Mouse (Mus musculus) neural tube, embryonic 10.5 days (tissue): Measurements from ENCODE around the gene Nf2.

Source experiments
- DNase-seq: peaks from one replicate; pipeline ENCODE4 v3.0.0-alpha.2; 2017; ENCODE audit warnings: low spot score; ENCODE audit errors: extremely low spot score

Nf2 gene

DNA sequence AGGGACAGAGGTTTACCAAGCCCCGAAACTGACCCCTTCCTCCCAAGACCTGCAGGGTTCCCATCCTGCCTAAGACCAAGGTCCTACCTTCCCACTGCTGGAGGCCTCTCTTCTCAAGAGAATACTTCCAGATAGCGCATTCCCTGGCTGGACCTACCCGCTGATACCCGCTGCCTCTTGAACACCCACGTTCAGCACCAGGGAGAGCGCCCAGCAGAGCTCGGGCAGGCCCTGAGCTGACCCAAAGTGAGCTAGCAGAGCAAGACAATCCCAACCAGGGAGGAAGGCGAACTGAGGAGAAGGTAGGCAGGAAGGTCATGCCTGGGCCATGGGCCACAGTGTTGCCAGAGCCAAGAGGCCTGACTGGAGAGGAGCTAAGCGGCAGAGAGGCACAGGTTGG is 99.1 kb downstream of the Nf2 start:
- DNase-seq = peak; percentile 78

DNA sequence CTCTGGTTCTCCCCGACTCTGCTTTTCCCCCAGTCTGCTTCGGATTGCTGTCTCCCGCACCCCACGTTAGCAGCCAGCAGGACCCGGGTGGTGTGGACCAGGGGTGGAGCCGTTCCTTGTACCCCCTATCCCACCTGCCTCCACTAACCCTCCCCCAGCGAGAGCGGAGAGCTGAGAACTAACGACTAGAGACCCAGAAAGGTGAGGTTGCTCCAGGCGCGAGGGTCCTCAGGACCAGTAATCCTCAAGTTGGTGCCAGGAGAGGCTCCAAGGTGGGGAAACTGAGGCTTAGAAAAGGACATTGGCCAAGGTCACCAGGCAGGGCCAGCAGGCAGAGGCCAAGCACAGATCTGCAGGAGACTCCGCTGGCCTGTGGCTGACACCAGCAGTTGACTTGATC is 102.1 kb downstream of the Nf2 start:
- peak; percentile 50 for DNase-seq

DNA sequence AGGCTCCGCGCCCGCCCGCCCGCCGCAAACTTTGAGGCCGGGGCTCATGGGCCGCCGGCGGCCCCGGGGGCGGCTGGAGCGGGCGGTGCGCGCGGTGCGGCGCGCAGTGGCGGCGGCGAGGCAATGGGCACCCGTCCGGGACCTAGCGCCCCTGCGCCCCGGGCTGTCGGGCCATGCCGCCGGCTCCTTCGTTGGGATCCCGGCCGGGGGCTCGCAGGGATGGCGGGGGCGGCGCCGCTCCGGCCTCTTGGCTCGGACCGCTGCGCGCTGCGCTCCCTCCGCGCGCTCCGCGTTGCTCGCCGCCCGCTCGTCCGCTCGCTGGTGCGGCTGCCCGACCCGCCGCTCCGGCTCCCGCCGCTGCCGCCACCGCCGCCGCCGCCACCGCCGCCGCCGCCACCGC is 102.6 kb downstream of the Nf2 start, which contains the start of gene Cabp7:
Gene Cabp7 (minus strand): TSS at position 46 of the 400 bp plus-strand sequence.
- DNase-seq = peak; percentile 47

DNA sequence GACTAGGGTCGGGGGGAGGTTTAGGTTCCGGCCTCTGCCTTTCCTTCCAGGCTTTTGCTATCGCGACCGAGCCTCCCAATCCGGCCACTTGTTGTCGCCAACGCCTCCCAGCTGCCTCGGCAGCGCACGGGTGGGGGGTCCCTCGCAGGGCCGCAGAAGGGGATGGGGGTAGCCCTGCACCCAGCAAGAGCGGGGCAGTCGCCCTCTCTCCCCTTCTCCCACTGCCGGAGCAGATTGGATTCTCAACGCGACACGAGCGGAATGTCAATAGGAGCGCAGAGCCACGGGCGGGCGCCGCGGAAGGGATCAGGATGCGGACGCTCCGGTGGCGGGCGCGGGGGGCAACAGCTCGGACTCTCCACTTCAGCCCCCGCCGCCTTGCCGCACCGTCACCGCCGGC is 103.4 kb downstream of the Nf2 start:
- DNase-seq = peak; percentile 50

DNA sequence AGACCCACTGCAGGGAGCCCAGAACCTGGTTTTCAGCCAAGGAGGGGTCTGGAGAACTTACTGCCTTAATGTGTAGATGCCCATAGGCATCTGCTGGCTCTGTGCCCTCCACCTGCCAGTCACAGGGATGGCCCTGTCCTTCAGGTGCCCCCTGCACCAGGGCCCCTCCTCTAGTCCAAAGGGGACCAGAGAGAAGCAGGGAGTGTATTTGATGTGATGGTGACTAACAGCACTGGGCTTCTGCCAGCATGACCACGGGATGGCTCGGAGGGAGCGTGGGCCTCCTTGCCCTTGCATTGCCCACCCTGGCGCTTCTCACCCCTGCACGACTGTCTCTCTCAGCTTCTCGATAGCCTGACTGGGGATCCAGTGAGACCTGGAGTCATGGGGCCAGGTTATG is 104.6 kb downstream of the Nf2 start:
- no peak for DNase-seq

DNA sequence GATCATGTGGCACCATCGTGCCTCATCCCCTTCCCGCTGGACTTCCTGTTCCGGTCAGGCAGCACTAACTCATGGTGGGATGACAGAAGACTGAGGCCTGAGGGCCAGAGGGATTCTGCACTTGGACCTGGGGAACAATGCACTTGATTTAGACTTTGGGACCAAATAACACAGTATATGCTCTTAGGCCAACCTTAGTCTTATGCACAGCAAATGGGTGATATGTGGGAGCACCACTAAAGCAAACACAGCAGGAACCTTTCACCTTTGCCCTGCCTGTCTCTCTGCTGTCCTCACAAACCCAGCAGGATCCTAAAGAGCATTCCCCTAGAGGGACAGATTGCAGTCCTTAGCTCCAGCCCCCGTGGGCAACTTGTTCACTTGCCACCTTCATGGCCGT is 108.6 kb downstream of the Nf2 start:
- DNase-seq = no peak

DNA sequence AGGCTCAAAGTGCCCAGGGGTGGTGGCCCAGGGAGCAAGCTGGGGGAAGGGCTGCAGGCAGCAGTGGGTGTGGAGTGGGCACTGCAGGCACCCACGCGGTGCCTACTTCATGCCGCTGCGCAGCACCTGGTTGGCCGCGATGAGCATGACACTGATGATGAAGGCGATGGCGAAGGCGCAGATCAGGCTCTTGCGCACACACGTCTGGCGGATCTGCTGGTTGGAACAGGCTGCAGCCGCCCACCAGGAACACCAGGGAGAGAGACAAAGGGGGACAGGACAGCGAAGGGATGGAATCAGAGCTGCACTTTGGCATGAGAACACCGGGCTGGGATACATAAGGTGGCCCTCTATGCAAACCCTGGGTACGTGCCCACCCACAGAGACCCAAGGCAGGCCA is 110.6 kb downstream of the Nf2 start:
- DNase-seq = no peak

DNA sequence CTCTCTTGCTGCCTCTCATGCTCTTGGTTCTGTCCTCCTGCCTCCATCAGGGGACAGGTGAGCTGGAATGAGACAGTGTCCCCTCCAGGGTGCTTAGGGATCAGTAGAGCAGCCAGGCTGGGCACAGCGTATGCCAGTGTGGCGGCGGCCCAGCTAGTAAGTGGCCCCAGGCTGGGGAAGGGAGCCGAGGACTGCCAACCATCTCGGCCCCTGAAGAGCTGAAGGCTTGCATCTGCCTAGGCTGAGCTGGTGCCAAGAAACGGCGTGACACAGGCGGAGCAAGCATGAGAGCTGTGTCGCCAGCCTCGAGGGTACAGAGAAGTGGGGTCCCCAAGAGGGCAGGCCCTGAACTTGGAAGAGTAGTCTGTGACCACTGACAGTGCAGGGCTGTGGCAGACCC is 111.7 kb downstream of the Nf2 start:
- no peak for DNase-seq

DNA sequence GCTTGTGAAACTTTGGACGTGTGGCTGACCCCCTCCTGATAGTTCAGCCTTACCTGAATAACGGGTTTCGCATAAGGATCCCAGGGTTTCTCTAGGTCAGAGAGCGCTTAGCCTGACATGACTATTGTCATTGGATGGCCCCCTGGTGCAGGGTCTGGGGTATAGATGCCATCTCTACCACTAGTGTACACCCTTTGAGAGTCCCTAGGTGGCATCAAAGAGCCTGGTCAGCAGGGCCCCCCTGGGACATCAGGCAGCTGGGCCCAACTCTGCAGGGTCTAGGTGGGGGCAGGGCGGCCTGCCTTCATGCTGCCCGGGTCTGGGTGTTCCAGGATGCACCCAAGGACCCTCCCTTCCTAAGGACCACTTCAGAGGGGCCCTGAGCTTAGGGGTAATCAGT is 113.0 kb downstream of the Nf2 start:
- no peak for DNase-seq

DNA sequence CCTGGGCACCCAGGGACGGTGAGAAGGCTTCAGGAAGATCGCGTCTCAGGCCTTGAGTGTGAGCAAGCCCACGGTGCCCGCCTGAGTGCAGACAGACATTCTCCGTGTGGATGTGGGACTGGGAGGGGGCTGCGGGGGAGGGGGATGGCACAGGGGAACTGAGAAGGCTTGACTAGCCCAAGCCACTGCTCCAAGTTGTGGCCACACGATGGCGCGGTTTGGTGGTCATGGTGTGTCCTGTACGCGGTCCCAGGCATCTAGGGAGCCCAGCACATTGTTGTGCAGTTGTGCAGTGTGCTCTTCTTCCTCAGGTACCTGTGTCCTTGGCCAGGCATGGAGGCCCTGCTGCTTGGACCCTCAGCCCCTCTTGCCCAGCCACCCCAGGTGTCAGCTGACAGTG is 115.2 kb downstream of the Nf2 start:
- DNase-seq = no peak

DNA sequence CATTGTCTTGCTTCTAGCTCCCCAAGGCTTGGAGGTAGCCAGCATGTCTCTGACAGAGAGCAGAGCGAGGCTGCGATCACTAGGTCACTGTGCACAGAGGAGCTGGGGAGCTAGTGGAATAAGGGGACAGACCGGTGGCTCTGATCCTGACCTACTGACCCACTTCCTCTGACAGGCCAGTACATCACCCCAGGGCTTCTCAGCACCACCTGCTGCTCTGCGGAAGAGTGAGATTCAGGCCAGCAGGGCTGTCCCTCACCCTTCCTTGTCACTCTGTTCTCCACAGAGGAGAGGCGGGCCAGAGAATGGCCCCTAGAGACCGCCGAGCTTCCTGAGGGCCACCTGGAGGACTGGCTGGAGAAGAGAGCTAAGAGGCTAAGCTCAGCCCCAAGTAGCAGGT is 117.6 kb downstream of the Nf2 start:
- DNase-seq = no peak

DNA sequence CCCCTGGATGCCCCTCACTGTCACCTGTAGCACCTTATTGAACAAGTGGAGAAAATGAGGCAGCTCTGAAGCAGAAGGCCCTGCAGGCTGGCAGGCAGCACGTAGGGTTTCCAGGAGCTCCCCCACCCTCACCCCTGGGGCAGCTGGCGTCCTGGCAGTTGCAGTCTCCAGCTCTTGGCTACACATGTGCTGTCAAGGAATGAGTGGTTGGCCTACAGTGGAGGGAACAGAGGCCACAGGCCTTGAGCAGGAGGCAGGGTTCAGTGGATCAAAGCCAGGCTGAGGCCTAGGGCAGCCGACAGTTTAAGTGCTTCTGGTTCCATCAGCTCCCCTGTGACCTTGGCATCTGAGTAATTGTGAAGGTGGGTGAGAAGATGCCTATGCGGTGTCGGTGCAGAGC is 118.4 kb downstream of the Nf2 start:
- DNase-seq = no peak

DNA sequence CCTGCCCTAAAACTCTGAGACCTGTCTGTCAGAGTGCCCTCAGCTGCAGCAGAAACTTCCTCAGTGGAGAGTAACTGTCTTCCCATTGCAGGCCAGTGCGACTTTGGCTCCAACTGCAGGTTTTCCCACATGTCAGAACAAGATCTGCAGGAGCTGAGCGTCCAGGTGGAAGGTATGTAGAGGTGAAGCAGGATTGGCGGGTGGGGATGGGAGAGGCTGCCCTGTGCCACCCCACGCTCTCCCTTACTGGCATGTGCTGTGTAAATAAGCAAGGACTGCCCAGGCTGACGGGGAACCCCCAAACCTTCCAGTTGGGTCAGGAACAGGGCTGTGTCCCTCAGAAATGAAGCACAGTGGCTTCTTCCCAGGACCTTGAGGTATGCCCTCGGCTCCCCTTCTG is 119.2 kb downstream of the Nf2 start:
- DNase-seq = no peak

DNA sequence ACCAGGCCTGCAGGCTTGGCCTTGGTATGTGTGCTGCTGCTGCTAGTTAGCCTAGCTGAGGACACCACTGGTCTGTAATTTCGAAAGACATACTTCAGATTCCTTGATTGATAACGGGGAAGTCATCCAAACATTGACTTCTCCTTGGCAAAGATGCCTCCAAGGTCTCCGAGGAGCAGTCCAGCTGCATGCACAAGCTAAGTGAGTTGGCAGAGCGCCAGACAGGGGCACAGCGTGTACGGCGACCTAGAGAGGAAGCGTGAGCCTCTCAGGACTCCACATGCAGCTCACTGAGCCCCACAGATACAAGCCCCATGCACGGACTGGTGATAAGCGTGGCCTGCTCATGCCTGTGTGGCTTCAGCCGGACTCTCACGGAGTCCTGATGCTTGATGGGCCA is 119.7 kb downstream of the Nf2 start:
- no peak for DNase-seq

DNA sequence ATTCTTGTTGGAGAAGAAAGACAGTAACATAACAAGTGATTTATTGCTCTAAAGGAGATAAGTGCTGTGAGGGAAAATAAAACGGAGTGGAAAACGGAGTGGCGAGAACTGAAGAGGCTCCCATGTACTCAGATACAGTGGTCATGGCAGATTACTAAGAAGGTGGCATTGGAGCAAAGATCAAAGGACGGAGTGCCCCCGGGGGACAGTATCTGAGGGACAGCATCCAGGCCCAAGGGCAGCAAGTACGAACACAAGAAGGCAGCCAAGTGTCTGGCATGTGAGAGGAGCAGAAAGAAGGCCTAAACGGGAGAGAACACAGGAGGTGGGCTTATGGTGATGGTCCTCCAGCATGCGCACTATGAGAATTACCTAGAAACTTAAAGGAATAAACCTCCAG is 127.6 kb downstream of the Nf2 start:
- DNase-seq = no peak

DNA sequence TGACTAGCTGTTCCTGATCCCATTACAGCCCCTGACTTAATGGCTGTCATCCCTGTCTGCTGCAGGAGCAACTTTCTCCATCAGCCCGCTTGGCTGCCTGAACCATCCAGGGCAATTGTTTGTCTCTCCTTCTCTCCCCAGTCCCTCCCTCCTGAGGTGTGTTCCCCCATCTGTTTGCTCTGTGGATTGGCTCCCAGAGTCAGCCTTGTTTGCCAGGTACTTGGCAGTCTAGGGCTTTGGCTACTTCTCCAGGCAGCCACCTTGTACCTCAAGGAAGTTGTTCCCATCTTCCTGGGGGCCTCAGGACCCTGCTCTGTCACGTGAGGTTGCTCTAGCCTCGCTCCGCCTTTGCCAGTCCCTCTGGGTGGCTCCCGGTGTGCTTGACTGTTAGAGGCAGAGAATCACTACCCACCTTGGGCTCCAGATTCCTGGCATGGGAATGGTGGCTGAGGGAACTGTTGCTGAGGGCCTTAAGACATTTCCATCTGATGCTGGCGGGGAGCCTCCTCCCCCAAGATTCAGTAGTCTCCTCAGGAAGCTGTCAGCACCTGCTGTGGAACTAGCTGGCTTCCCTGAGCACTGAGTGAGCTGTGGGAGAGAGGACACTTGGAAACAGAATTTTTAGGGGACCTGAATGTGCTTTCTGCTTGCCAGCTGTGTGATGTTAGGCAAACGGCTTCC is 128.3 kb downstream of the Nf2 start:
- no peak for DNase-seq

DNA sequence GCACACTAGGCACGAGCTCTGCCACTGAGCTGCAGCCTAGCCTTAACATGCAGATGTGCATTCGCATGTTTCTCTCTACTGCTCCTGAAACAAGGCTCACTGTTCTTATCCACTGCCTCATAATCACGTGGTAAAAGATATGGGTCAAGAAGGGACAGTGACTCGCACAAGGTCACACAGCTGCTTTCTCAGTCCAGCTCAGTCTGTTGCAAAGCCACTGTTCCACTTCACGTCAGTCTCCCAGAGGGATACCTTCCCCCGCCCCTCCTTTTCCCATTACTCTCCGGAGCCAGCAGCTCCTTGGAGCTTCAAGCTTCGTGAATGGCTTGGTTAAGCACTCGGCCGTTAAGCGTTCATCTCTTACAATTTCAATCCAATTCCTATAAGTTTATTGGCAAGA is 128.9 kb downstream of the Nf2 start:
- no peak for DNase-seq

DNA sequence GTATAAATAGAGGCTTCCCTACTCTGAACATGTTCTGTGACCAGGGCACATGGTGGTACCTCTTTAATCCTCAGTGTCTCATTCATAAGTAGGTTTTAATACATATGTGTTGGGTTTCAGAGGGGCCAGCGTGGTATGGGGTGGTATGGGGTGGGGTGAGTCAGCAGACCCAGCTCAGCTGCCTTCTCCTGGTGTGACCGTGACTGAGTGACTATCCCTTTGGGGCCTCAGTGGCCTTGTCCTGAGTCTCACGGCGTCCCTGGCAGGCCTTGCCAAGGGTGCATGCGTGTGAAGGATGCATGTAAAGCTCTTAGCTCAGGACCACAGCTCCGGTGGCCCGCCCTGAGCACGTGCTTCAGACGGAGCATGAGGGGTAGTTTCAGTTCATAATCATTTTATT is 129.4 kb downstream of the Nf2 start:
- no peak for DNase-seq

DNA sequence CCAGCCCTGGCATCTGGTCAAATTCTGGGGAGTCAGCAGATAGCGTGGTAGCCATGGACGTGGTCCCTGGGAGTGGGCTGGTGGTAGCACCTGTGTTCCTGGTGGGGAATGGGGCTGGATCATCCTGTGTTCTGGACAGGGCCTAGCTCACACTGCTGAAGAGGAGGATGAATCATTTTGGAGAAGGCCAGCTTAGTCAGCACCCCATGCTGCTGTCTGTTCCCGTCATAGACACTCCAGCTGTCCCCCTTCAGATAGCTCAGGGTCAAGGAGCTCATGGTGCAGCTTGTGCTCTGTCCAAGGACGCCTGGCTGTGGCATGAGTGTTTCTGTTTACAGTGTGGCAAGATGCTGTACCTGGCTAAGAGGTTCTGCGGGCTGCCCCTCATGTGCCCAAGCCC is 130.8 kb downstream of the Nf2 start:
- no peak for DNase-seq

DNA sequence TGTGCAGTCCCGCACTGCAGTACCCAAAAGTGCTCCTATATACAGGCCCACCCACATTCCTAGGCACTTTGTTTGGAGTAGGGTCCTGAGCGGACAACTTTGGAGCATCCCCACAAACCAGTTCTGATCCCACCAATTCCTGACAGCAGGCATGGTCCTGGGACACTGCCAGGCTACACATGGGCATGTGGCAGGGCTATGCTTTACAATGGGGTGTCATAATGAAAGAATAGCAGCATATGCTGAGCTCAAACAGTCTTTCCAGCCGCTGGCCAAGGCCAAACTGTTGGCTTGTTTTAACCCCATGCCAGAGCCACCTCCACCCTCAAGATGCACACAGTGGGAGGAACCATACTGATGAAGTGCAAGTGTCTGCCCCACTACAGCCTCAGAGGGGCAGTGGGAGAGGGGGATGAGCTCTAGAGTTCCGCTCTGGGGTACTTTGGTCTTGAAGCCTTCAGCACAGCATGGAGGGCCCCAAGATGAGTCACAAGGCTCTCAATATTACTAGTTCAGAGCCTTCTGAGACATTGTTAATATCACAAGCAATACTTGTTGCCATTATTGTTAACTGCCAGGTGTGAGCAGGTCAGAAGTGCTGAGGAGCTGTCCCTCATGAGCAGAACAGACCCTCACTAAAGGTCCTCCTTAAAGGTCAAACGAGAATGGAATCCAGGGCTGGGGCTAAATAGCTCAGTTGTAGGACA is 132.7 kb downstream of the Nf2 start:
- no peak for DNase-seq
